Mouse (Mus musculus) brain, adult 10 weeks (tissue): ENCODE measurements around the gene Ano10. TPM values are rescaled to one million over a fixed set of nuclear protein-coding genes. Genes with fewer than 3 reads are reported as not detected.

Experiments
- polyA plus RNA-seq: library from polyadenylated mRNA; stranded (reverse); fragments of 350-450 nt; fragmentation: Illumina TruSeq; extraction: RNeasy Lipid Tissue Mini Kit (QIAGEN cat#74804); gene quantifications from one replicate; pipeline ENCODE4 v1.2.3, GENCODE M21; 2015; ENCODE audit warnings: low read depth, low replicate concordance

Ano10 gene
- 18.2 TPM for polyA plus RNA-seq

DNA sequence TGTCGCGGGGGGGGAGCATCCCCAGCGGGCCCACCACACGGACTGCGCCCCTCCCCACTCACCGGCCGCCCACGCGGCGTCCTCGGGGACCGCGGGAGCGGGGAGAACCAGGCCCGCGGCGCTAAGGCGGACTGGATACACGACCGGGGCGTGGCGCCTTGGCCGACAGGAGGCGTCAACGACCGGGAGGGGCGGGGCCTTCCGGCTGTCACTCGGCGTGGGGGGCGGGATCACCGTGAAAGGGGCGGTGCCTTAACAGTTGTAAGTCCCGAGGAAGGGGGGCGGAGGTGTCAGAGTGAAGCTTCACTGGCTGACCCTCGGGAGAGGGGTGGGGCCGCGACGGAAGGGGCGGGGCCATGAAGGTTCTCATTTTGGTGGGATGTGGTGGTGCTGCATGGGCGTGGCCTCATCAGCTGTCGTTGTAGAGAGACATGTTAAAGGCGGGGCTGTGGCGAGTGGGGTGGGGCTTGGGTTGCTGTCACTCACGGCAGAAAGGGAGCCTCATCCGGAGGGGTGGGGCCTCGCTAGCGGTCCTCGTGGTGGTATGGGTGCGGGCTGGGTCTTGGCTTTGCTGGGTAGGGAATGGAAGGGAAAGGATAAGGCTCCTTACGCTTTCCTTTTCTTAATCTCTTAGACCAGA, at the start of gene Ano10:
Gene Ano10 (minus strand): TSS at position 182 of the 640 bp plus-strand sequence.

Other genes starting within 250 kb of the Ano10 start
- 69.7 TPM for gene Snrk, start 177.2 kb downstream of the Ano10 start, polyA plus RNA-seq
- gene Abhd5, start 57.2 kb upstream of the Ano10 start, polyA plus RNA-seq = 27.8 TPM